ENCODE assay signal across 14 mouse cellular contexts in the genomic region with DNA sequence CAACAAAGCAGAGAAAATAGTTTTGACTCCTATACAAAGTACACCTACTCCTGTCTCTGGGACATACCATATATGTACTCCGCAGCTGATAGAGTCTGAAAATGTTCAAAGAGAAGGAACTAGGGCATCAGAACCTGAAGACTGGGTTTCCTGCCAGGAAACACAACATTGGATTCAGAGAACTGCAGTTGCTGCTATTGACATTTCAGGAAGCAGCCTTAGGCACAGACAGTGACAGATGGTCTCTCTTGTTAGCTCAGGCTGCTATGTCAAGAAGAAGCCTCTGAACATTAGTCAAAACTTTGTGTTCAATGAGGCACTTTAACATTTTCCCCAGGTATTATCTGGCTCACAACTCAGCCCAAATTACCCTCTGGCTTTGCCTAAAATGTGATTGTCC.
DNase-seq lines count a peak whose midpoint lies in the region; ATAC-seq and TF ChIP-seq lines count a peak whose summit lies in the region.
"Had no signal": no experiment of that assay in that cellular context is flagged by ENCODE, and none has a peak within 500 bp of the region (broad histone marks: within the 10 kb centered on the region; RNA-seq: fewer than 3 reads in every experiment).

No protein-coding gene starts in this region.

- H3K4me1 ChIP-seq in hindbrain, embryonic 14.5 days (replicated peaks; ENCODE audit: control insufficient read depth, insufficient read depth, low read length): no peaks in the 10 kb centered on the region
- H3K4me1 ChIP-seq in hindbrain, embryonic 10.5 days (replicated peaks): no peaks in the 10 kb centered on the region
- H3K4me1 ChIP-seq in embryonic facial prominence, embryonic 10.5 days: no peaks in the 10 kb centered on the region
- H3K4me1 ChIP-seq: forebrain, embryonic 13.5 days; limb, embryonic 15.5 days; neural tube, embryonic 15.5 days had no signal

- H3K9ac ChIP-seq in hindbrain, embryonic 14.5 days: no peak overlapping the region
- H3K9ac ChIP-seq: forebrain, embryonic 13.5 days; limb, embryonic 15.5 days; lung, embryonic 14.5 days; neural tube, embryonic 15.5 days had no signal

- H3K27me3 ChIP-seq in hindbrain, embryonic 14.5 days (ENCODE audit: control insufficient read depth, insufficient read depth, low read length): no peaks in the 10 kb centered on the region
- H3K27me3 ChIP-seq in hindbrain, embryonic 10.5 days (ENCODE audit: insufficient read depth, poor library complexity, severe bottlenecking): no peaks in the 10 kb centered on the region
- H3K27me3 ChIP-seq in embryonic facial prominence, embryonic 10.5 days (replicated peaks; ENCODE audit: low read depth, poor library complexity, severe bottlenecking): no peaks in the 10 kb centered on the region
- H3K27me3 ChIP-seq: forebrain, embryonic 13.5 days; limb, embryonic 15.5 days; neural tube, embryonic 15.5 days; Patski had no signal

- no peak overlapping the region for H3K27ac ChIP-seq in hindbrain, embryonic 14.5 days
- no peak overlapping the region for H3K27ac ChIP-seq in hindbrain, embryonic 10.5 days
- no peak overlapping the region for H3K27ac ChIP-seq in embryonic facial prominence, embryonic 10.5 days (replicated peaks)
- H3K27ac ChIP-seq: forebrain, embryonic 13.5 days; limb, embryonic 15.5 days; neural tube, embryonic 15.5 days had no signal

- no peak for TF ChIP-seq POLR2A in brain, embryonic 14.5 days (IDR thresholded peaks at IDR 0.05; ENCODE audit: borderline replicate concordance, extremely low read depth, insufficient read depth, insufficient read length, poor library complexity, severe bottlenecking)

- WGBS in hindbrain, embryonic 14.5 days: 83% methylated on average over 1 of the region's 1 CpGs
- WGBS in hindbrain, embryonic 10.5 days: 88% methylated on average over 1 of the region's 1 CpGs
- WGBS in embryonic facial prominence, embryonic 10.5 days: 86% methylated on average over 1 of the region's 1 CpGs

- no peaks in the 10 kb centered on the region for H3K36me3 ChIP-seq in hindbrain, embryonic 14.5 days (replicated peaks; ENCODE audit: control insufficient read depth, insufficient read depth)
- no peaks in the 10 kb centered on the region for H3K36me3 ChIP-seq in hindbrain, embryonic 10.5 days
- H3K36me3 ChIP-seq in embryonic facial prominence, embryonic 10.5 days (replicated peaks): no peaks in the 10 kb centered on the region
- H3K36me3 ChIP-seq: limb, embryonic 15.5 days; neural tube, embryonic 15.5 days had no signal

- H3K4me2 ChIP-seq in hindbrain, embryonic 14.5 days (replicated peaks): no peak overlapping the region
- H3K4me2 ChIP-seq: forebrain, embryonic 13.5 days; limb, embryonic 15.5 days; lung, embryonic 14.5 days; neural tube, embryonic 15.5 days had no signal

- no peak for ATAC-seq in hindbrain, embryonic 14.5 days (ENCODE audit: low FRiP score)
- ATAC-seq: forebrain, embryonic 13.5 days; Patski had no signal

- DNase-seq in hindbrain, embryonic 14.5 days (ENCODE audit: low spot score): peak; percentile 23
- DNase-seq in hindbrain, embryonic 10.5 days (ENCODE audit: low spot score): no peak
- DNase-seq in brain, embryonic 14.5 days (ENCODE audit: low read depth): peak; percentile 75
- DNase-seq in cerebellum, postnatal 25 days: peak; percentile 25 to 51
- peak; percentile 21 to 67 for DNase-seq in left cerebral cortex, postnatal 14 days (ENCODE audit: low spot score in 2 of 2)
- DNase-seq in heart, adult 18-20 months: no peak
- DNase-seq in embryonic facial prominence, embryonic 10.5 days (ENCODE audit: low spot score): no peak
- DNase-seq: kidney, adult 11 months; kidney, postnatal 4 days; lung, embryonic 14.5 days had no signal

- H3K4me3 ChIP-seq in hindbrain, embryonic 14.5 days (replicated peaks; ENCODE audit: low read length): no peak overlapping the region
- H3K4me3 ChIP-seq in hindbrain, embryonic 10.5 days: no peak overlapping the region
- H3K4me3 ChIP-seq in embryonic facial prominence, embryonic 10.5 days: no peak overlapping the region
- H3K4me3 ChIP-seq: forebrain, embryonic 13.5 days; limb, embryonic 15.5 days; neural tube, embryonic 15.5 days had no signal

- no peak for TF ChIP-seq CTCF in brain, embryonic 14.5 days (IDR thresholded peaks at IDR 0.05; ENCODE audit: borderline replicate concordance, extremely low read depth, insufficient read depth, insufficient read length)

- H3K9me3 ChIP-seq in hindbrain, embryonic 14.5 days (ENCODE audit: control insufficient read depth, low read length): no peaks in the 10 kb centered on the region
- no peaks in the 10 kb centered on the region for H3K9me3 ChIP-seq in hindbrain, embryonic 10.5 days
- no peaks in the 10 kb centered on the region for H3K9me3 ChIP-seq in embryonic facial prominence, embryonic 10.5 days
- H3K9me3 ChIP-seq: forebrain, embryonic 13.5 days; limb, embryonic 15.5 days; neural tube, embryonic 15.5 days had no signal

- intact Hi-C loops in left cerebral cortex, postnatal 14 days (cut with DNase I): no loop called here

Comparison
In these comparisons a context has a peak if more than half of its experiments do, and no peak if none do; other contexts are left out.
1. DNase-seq: peak in hindbrain, embryonic 14.5 days (single experiment), brain, embryonic 14.5 days (single experiment), cerebellum, postnatal 25 days (2 of 2) and left cerebral cortex, postnatal 14 days (2 of 2); none in hindbrain, embryonic 10.5 days (single experiment), heart, adult 18-20 months (0 of 2) and embryonic facial prominence, embryonic 10.5 days (single experiment).